Mouse (Mus musculus) spleen, postnatal 14 days (tissue): Measurements from ENCODE around the gene C1qtnf3.
A peak's percentile ranks its signal among the peaks of the same experiment; 100 is the strongest.
"Not testable (repeated sequence)": the region's sequence is repeated elsewhere in the genome, so short reads cannot be mapped to it uniquely, and the experiment has no call there.

ENCODE experiments used
- DNase-seq, 2 experiments: peaks; one replicate each; pipeline ENCODE4 v3.0.0; 2021 to 2022; ENCODE audit warnings: low spot score in 2 of 2

Gene C1qtnf3

GRCm38 (mm10) chr15:10959277-10960026 lies 7.3 kb downstream of the C1qtnf3 start:
- no peak for DNase-seq

- no peak for DNase-seq
Measured at GRCm38 (mm10) chr15:10960267-10960666, 8.1 kb downstream of the C1qtnf3 start.

- DNase-seq: no peak
Measured at GRCm38 (mm10) chr15:10962601-10963000, 10.5 kb downstream of the C1qtnf3 start.

GRCm38 (mm10) chr15:10969439-10969838 lies 17.3 kb downstream of the C1qtnf3 start:
- no peak for DNase-seq

GRCm38 (mm10) chr15:10970777-10971176 lies 18.6 kb downstream of the C1qtnf3 start:
- DNase-seq: no peak

GRCm38 (mm10) chr15:10977151-10977550 lies 25.0 kb downstream of the C1qtnf3 start:
- no peak for DNase-seq

GRCm38 (mm10) chr15:10980712-10981111 lies 28.6 kb downstream of the C1qtnf3 start:
- no peak for DNase-seq

GRCm38 (mm10) chr15:10981377-10982063 lies 29.4 kb downstream of the C1qtnf3 start, which contains the start of gene Amacr:
TSS of gene Amacr (plus strand) at chr15:10981756.
- peak; percentile 58 to 68 for DNase-seq

GRCm38 (mm10) chr15:10982064-10982435 lies 29.9 kb downstream of the C1qtnf3 start:
- no peak for DNase-seq

- no peak for DNase-seq
Measured at GRCm38 (mm10) chr15:10985756-10986155, 33.6 kb downstream of the C1qtnf3 start.

- DNase-seq: not testable (repeated sequence)
Measured at GRCm38 (mm10) chr15:10986477-10986876, 34.3 kb downstream of the C1qtnf3 start.

- DNase-seq: no peak
Measured at GRCm38 (mm10) chr15:10990411-10990810, 38.3 kb downstream of the C1qtnf3 start.

- DNase-seq: no peak
Measured at GRCm38 (mm10) chr15:10991566-10991965, 39.4 kb downstream of the C1qtnf3 start.

GRCm38 (mm10) chr15:10999832-11000231 lies 47.7 kb downstream of the C1qtnf3 start:
- DNase-seq: no peak

- DNase-seq: no peak
Measured at GRCm38 (mm10) chr15:11000421-11000820, 48.3 kb downstream of the C1qtnf3 start, which contains the start of gene Slc45a2. TSS of gene Slc45a2 (plus strand) at chr15:11000721.

GRCm38 (mm10) chr15:11003791-11004190 lies 51.7 kb downstream of the C1qtnf3 start:
- DNase-seq: no peak

- no peak for DNase-seq
Measured at GRCm38 (mm10) chr15:11004646-11005045, 52.5 kb downstream of the C1qtnf3 start.

GRCm38 (mm10) chr15:11008756-11009155 lies 56.6 kb downstream of the C1qtnf3 start:
- DNase-seq: no peak

- DNase-seq: no peak
Measured at GRCm38 (mm10) chr15:11010976-11011548, 58.9 kb downstream of the C1qtnf3 start.

- no peak for DNase-seq
Measured at GRCm38 (mm10) chr15:11014931-11015330, 62.8 kb downstream of the C1qtnf3 start.

- DNase-seq: no peak
Measured at GRCm38 (mm10) chr15:11026801-11027561, 74.8 kb downstream of the C1qtnf3 start.
